Mouse (Mus musculus) adrenal gland, adult 10 weeks (tissue): ENCODE results near the gene Glipr1l1. TPM values are rescaled to one million over a fixed set of nuclear protein-coding genes. Genes with fewer than 3 reads are reported as not detected.

Source experiments
- polyA plus RNA-seq: library from polyadenylated mRNA; stranded (reverse); fragments of 350-450 nt; fragmentation: Illumina TruSeq; extraction: RNeasy Lipid Tissue Mini Kit (QIAGEN cat#74804); gene quantifications from one replicate; pipeline ENCODE4 v1.2.3, GENCODE M21; 2014; ENCODE audit warnings: low read depth, low replicate concordance

Glipr1l1 gene
- polyA plus RNA-seq: not detected

DNA sequence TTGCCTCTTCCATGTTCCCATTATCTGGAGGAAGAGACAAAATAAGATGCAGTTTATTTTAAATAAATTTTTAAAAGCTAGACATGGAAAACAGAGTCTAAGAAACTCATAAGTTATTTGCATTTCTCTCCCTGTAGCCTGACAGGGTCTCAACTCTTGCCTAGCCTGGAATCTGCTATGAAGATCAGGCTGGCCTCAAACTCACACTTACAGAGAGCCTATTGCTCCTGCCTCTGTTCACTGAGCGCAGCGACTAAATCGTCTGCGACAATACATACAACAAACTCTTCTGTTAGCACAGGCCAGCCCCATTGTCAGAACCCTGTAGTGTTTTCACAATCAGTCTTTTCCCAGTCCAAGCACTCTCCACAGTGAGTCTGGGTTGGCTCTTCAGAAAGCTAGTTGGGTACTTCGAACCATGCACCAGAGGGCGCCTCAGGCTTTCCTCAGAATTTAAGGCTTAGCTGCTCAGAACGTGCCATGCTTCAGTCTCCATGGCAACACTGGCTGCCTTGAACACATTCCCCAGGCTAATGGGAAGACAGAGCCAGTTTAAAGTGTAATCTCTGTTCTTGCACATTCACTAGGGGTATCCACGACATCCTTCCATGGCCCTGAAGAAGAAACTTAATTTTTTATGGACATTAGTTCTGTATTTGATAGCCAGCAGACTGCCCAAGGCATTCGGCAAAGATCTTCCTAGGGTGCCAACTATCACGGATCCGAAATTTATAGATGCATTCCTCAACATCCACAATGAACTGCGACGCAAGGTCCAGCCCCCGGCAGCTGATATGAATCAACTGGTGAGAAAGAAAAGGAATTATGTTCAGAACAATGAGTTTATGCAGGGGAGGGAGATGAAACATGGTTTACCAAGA, at the start of gene Glipr1l1:
Gene Glipr1l1 (plus strand): TSS at position 488 of the 881 bp plus-strand sequence.

DNA sequence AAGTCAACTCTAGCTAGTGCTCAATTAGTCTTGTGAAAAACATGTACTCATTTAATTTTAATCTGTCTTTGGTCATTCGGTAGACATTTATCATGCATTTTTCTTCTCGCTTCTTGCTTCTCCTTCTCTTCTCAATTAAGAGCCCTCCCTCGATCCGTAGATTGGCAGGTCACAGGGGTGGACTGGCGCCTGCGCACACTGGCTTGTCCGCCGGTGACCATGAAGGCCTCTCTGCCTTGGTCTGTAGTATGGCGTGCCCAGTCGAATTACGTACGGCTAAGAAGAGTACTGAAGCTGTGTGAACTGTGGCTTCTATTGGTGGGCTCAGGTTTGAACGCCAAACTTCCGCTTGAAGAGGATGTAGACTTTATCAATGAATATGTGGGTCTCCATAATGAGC, 23.2 kb downstream of the Glipr1l1 start, which contains the start of gene Glipr1l2:
Gene Glipr1l2 (plus strand): TSS at position 198 of the 400 bp plus-strand sequence.

Other genes with a start within 250 kb of the Glipr1l1 start
- gene Krr1, start 87.5 kb upstream of the Glipr1l1 start, polyA plus RNA-seq: 73.9 TPM
- gene Glipr1, start 57.6 kb upstream of the Glipr1l1 start, polyA plus RNA-seq: 8.6 TPM
- gene Glipr1l2, start 23.2 kb downstream of the Glipr1l1 start, polyA plus RNA-seq: not detected
- gene Glipr1l3, start 100.1 kb downstream of the Glipr1l1 start, polyA plus RNA-seq: not detected
- gene Caps2, start 103.4 kb downstream of the Glipr1l1 start, polyA plus RNA-seq: 0.35 TPM
- 0.12 TPM for gene Kcnc2, start 210.9 kb downstream of the Glipr1l1 start, polyA plus RNA-seq